Mouse (Mus musculus) C2C12 (cell line): ENCODE results near the gene Clec10a.

ENCODE experiments used
- CEBPB ChIP-seq: IDR thresholded peaks from one replicate; pipeline ENCODE4 v1.6.1; 2011; ENCODE audit warnings: low read depth, mild to moderate bottlenecking, control low read depth, moderate library complexity
- CTCF ChIP-seq: IDR thresholded peaks from one replicate; pipeline ENCODE4 v1.5.1; 2011; ENCODE audit not compliant: control insufficient read depth, insufficient read depth, insufficient read length
- MAX ChIP-seq: IDR thresholded peaks from one replicate; pipeline ENCODE4 v1.6.1; 2011; ENCODE audit warnings: mild to moderate bottlenecking, control low read depth
- MYOD1 ChIP-seq: IDR thresholded peaks from one replicate; pipeline ENCODE4 v1.6.1; 2011; ENCODE audit warnings: low read depth; ENCODE audit not compliant: control insufficient read depth, insufficient read length

DNA sequence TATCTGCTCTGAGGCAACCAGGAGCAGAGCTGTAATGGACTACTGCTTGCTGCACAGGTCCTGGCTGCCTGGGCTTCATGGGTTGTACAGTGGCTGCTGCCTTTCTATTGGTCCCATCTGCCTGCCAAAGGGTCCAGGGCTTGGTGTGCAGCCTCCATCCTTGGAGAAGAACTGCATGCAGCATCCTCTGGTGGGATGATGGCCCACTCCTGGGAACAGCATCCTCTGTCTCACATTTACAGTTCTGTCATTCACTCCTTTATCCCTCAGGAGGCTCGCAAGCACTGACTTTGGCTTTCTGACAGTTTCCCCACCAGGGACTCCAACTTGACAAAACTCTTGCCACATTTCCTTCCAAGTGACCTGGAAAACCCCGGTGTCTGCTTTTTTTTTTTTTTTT is 50.8 kb downstream of the Clec10a start:
- TF ChIP-seq CTCF (no peak), MAX (no peak), CEBPB (no peak), MYOD1 (no peak)
